Mouse (Mus musculus): Measurements from ENCODE around the gene Dhx33.

Dhx33 gene

GRCm38 (mm10) chr11:71004316-71004773, at the start of gene Dhx33:
TSS of gene Dhx33 (minus strand) at chr11:71004437.
- peak; percentile 91 for DNase-seq (ENCODE audit: low spot score)

- no peak for DNase-seq (ENCODE audit: low spot score)
These were observed 48.3 kb upstream of the Dhx33 start for GRCm38 (mm10) chr11:71052554-71052953.

- no peak for DNase-seq (ENCODE audit: low spot score)
These were observed 35.5 kb upstream of the Dhx33 start for GRCm38 (mm10) chr11:71039526-71040298.

GRCm38 (mm10) chr11:71033163-71033761, 29.0 kb upstream of the Dhx33 start, which contains the start of gene 6330403K07Rik:
TSS of gene 6330403K07Rik (minus strand) at chr11:71033513.
- DNase-seq (ENCODE audit: low spot score), result no peak

- no peak for DNase-seq (ENCODE audit: low spot score)
These were observed 28.4 kb upstream of the Dhx33 start for GRCm38 (mm10) chr11:71032491-71033162.

- no peak for DNase-seq (ENCODE audit: low spot score)
These were observed 27.8 kb upstream of the Dhx33 start for GRCm38 (mm10) chr11:71032070-71032469.

- no peak for DNase-seq (ENCODE audit: low spot score)
These were observed 25.3 kb upstream of the Dhx33 start for GRCm38 (mm10) chr11:71029403-71030118.

- no peak for DNase-seq (ENCODE audit: low spot score)
These were observed 24.0 kb upstream of the Dhx33 start for GRCm38 (mm10) chr11:71028280-71028679.

GRCm38 (mm10) chr11:71019201-71020068, 15.2 kb upstream of the Dhx33 start, which contains the start of the genes Mis12 and Derl2:
TSS of gene Mis12 (plus strand) at chr11:71019611.
TSS of gene Derl2 (minus strand) at chr11:71019841.
- DNase-seq (ENCODE audit: low spot score), result peak; percentile 96

GRCm38 (mm10) chr11:71018416-71019200, 14.4 kb upstream of the Dhx33 start:
- no peak for DNase-seq (ENCODE audit: low spot score)

GRCm38 (mm10) chr11:71017051-71017450, 12.8 kb upstream of the Dhx33 start:
- no peak for DNase-seq (ENCODE audit: low spot score)

- DNase-seq (ENCODE audit: low spot score), result no peak
These were observed 8.5 kb upstream of the Dhx33 start for GRCm38 (mm10) chr11:71012743-71013142.

GRCm38 (mm10) chr11:71008321-71008720, 4.1 kb upstream of the Dhx33 start:
- no peak for DNase-seq (ENCODE audit: low spot score)

GRCm38 (mm10) chr11:71007831-71008230, 3.6 kb upstream of the Dhx33 start:
- DNase-seq (ENCODE audit: low spot score), result no peak

GRCm38 (mm10) chr11:71007026-71007425, 2.8 kb upstream of the Dhx33 start:
- DNase-seq (ENCODE audit: low spot score), result no peak

GRCm38 (mm10) chr11:71005046-71005445, 809 bp upstream of the Dhx33 start:
- DNase-seq (ENCODE audit: low spot score), result no peak

- no peak for DNase-seq (ENCODE audit: low spot score)
These were observed 474 bp downstream of the Dhx33 start for GRCm38 (mm10) chr11:71003611-71004315.

GRCm38 (mm10) chr11:71001167-71001566, 3.1 kb downstream of the Dhx33 start:
- no peak for DNase-seq (ENCODE audit: low spot score)

GRCm38 (mm10) chr11:70982557-70983228, 21.5 kb downstream of the Dhx33 start, which contains the start of gene C1qbp:
TSS of gene C1qbp (minus strand) at chr11:70983026.
- peak; percentile 94 for DNase-seq (ENCODE audit: low spot score)

Measured in ovary, postnatal 14 days (tissue).